Mouse (Mus musculus) embryonic facial prominence, embryonic 15.5 days (tissue): Measurements from ENCODE around the gene Cpne8. TPM values are rescaled to one million over a fixed set of nuclear protein-coding genes. Genes with fewer than 3 reads are reported as not detected.
"Not testable (repeated sequence)": the region's sequence is repeated elsewhere in the genome, so short reads cannot be mapped to it uniquely, and the experiment has no call there.

Source experiments
- ATAC-seq: fragments of 200-750 bp; cut with Nextera tagmentation; 2 replicates; pipeline ENCODE4 v1.8.0; 2017; ENCODE audit warnings: low read depth, moderate TSS enrichment; ENCODE audit not compliant: insufficient number of reproducible peaks, low FRiP score, low TSS enrichment
- H3K27ac ChIP-seq: fragments of 300-500 bp; sonication (generic); replicated peaks from 2 replicates; pipeline ENCODE4 v1.5.1; 2015; ENCODE audit warnings: mild to moderate bottlenecking, inconsistent platforms
- H3K27me3 ChIP-seq: fragments of 300-500 bp; sonication (generic); 2 replicates; pipeline ENCODE4 v1.6.1; 2015; ENCODE audit warnings: inconsistent platforms
- H3K36me3 ChIP-seq: fragments of 300-500 bp; sonication (generic); 2 replicates; pipeline ENCODE4 v1.6.1; 2015; ENCODE audit warnings: mild to moderate bottlenecking, inconsistent platforms
- H3K4me1 ChIP-seq: fragments of 300-500 bp; sonication (generic); 2 replicates; pipeline ENCODE4 v1.6.1; 2015; ENCODE audit warnings: inconsistent platforms
- H3K4me2 ChIP-seq: fragments of 300-500 bp; sonication (generic); replicated peaks from 2 replicates; pipeline ENCODE4 v1.6.1; 2015; ENCODE audit warnings: mild to moderate bottlenecking, inconsistent platforms
- H3K4me3 ChIP-seq: fragments of 300-500 bp; sonication (generic); replicated peaks from 2 replicates; pipeline ENCODE4 v1.5.1; 2015; ENCODE audit warnings: mild to moderate bottlenecking, inconsistent platforms
- H3K9ac ChIP-seq: fragments of 300-500 bp; sonication (generic); 2 replicates; pipeline ENCODE4 v1.6.1; 2015; ENCODE audit warnings: inconsistent platforms
- H3K9me3 ChIP-seq: fragments of 300-500 bp; sonication (generic); replicated peaks from 2 replicates; pipeline ENCODE4 v1.6.1; 2016; ENCODE audit warnings: inconsistent platforms
- WGBS: fragments of 180-500 bp; shearing (Covaris S2); methylation state at CpG from one replicate; pipeline ENCODE4 v1.1.7; 2015; 5-methylcytosine and 5-hydroxymethylcytosine counted together
- polyA plus RNA-seq: library from polyadenylated mRNA; unstranded; fragments of >200 nt; fragmentation: Nextera tagmentation; extraction: Ambion mirVana; gene quantifications from 2 replicates; pipeline ENCODE4 v1.2.1, GENCODE M21; 2015

Cpne8 gene
- polyA plus RNA-seq, 1 experiment from 2014 or later = 22.4 TPM

GRCm38 (mm10) chr15:90548589-90548988 lies 130.6 kb downstream of the Cpne8 start:
- H3K27me3 ChIP-seq = no peaks in the 10 kb centered on the region
- no peak overlapping the region for H3K4me3 ChIP-seq
- no peak for ATAC-seq
- no peaks in the 10 kb centered on the region for H3K4me1 ChIP-seq
- WGBS = 97% methylated on average over 7 of the region's 7 CpGs
- H3K9me3 ChIP-seq = no peaks in the 10 kb centered on the region
- H3K4me2 ChIP-seq = no peak overlapping the region
- H3K9ac ChIP-seq = no peak overlapping the region
- no peaks in the 10 kb centered on the region for H3K36me3 ChIP-seq
- H3K27ac ChIP-seq = no peak overlapping the region

- Histone ChIP-seq H3K27ac (no peak overlapping the region), H3K36me3 (no peaks in the 10 kb centered on the region), H3K9ac (no peak overlapping the region), H3K27me3 (no peaks in the 10 kb centered on the region), H3K9me3 (no peaks in the 10 kb centered on the region), H3K4me3 (no peak overlapping the region), H3K4me2 (no peak overlapping the region), H3K4me1 (no peaks in the 10 kb centered on the region)
- no peak for ATAC-seq
- WGBS = 33% methylated on average over 5 of the region's 5 CpGs
Measured at GRCm38 (mm10) chr15:90543447-90543846, 135.8 kb downstream of the Cpne8 start.

GRCm38 (mm10) chr15:90542126-90542525 lies 137.1 kb downstream of the Cpne8 start:
- ATAC-seq = no peak
- H3K4me1 ChIP-seq = no peaks in the 10 kb centered on the region
- no peaks in the 10 kb centered on the region for H3K9me3 ChIP-seq

GRCm38 (mm10) chr15:90536311-90537202 lies 142.7 kb downstream of the Cpne8 start:
- no peaks in the 10 kb centered on the region for H3K9me3 ChIP-seq
- H3K4me1 ChIP-seq = no peaks in the 10 kb centered on the region
- no peak overlapping the region for H3K4me2 ChIP-seq
- no peak overlapping the region for H3K27ac ChIP-seq
- no peak overlapping the region for H3K4me3 ChIP-seq
- no peak overlapping the region for H3K9ac ChIP-seq
- H3K36me3 ChIP-seq = no peaks in the 10 kb centered on the region
- WGBS = 71% methylated on average over 5 of the region's 5 CpGs
- no peaks in the 10 kb centered on the region for H3K27me3 ChIP-seq
- ATAC-seq = no peak

More at GRCm38 (mm10) chr15:90542126-90542525, 137.1 kb downstream of the Cpne8 start:
- Histone ChIP-seq H3K4me3 (no peak overlapping the region), H3K27ac (no peak overlapping the region), H3K4me2 (no peak overlapping the region), H3K36me3 (no peaks in the 10 kb centered on the region), H3K27me3 (no peaks in the 10 kb centered on the region), H3K9ac (no peak overlapping the region)

- H3K27me3 ChIP-seq = no peaks in the 10 kb centered on the region
- H3K36me3 ChIP-seq = no peaks in the 10 kb centered on the region
- no peak overlapping the region for H3K4me3 ChIP-seq
- no peak for ATAC-seq
- no peaks in the 10 kb centered on the region for H3K4me1 ChIP-seq
- H3K4me2 ChIP-seq = no peak overlapping the region
- H3K9ac ChIP-seq = no peak overlapping the region
- WGBS = 52% methylated on average over 7 of the region's 7 CpGs
- H3K27ac ChIP-seq = no peak overlapping the region
- H3K9me3 ChIP-seq = no peaks in the 10 kb centered on the region
Measured at GRCm38 (mm10) chr15:90535730-90536129, 143.5 kb downstream of the Cpne8 start.

- Histone ChIP-seq H3K4me1 (no peaks in the 10 kb centered on the region), H3K4me3 (no peak overlapping the region), H3K9ac (no peak overlapping the region), H3K36me3 (no peaks in the 10 kb centered on the region), H3K4me2 (no peak overlapping the region), H3K27me3 (no peaks in the 10 kb centered on the region), H3K9me3 (no peaks in the 10 kb centered on the region), H3K27ac (no peak overlapping the region)
- no peak for ATAC-seq
- 94% methylated on average over 4 of the region's 4 CpGs for WGBS
Measured at GRCm38 (mm10) chr15:90512769-90513168, 166.5 kb downstream of the Cpne8 start.

GRCm38 (mm10) chr15:90497080-90497479 lies 182.2 kb downstream of the Cpne8 start:
- 86% methylated on average over 3 of the region's 3 CpGs for WGBS
- Histone ChIP-seq H3K27ac (no peak overlapping the region), H3K4me1 (no peaks in the 10 kb centered on the region), H3K9ac (no peak overlapping the region), H3K27me3 (no peaks in the 10 kb centered on the region), H3K36me3 (no peaks in the 10 kb centered on the region), H3K4me2 (no peak overlapping the region), H3K9me3 (no peaks in the 10 kb centered on the region), H3K4me3 (no peak overlapping the region)
- ATAC-seq = no peak

- no peaks in the 10 kb centered on the region for H3K4me1 ChIP-seq
- H3K9ac ChIP-seq = no peak overlapping the region
- WGBS = 60% methylated on average over 6 of the region's 6 CpGs
- H3K36me3 ChIP-seq = no peaks in the 10 kb centered on the region
- no peak overlapping the region for H3K4me3 ChIP-seq
- H3K4me2 ChIP-seq = no peak overlapping the region
- H3K27me3 ChIP-seq = no peaks in the 10 kb centered on the region
- no peaks in the 10 kb centered on the region for H3K9me3 ChIP-seq
- no peak for ATAC-seq
- H3K27ac ChIP-seq = no peak overlapping the region
Measured at GRCm38 (mm10) chr15:90491558-90491957, 187.7 kb downstream of the Cpne8 start.

GRCm38 (mm10) chr15:90490186-90490585 lies 189.0 kb downstream of the Cpne8 start:
- Histone ChIP-seq H3K36me3 (no peaks in the 10 kb centered on the region), H3K27ac (no peak overlapping the region), H3K9me3 (no peaks in the 10 kb centered on the region), H3K9ac (no peak overlapping the region), H3K4me3 (no peak overlapping the region), H3K4me2 (no peak overlapping the region), H3K27me3 (no peaks in the 10 kb centered on the region), H3K4me1 (no peaks in the 10 kb centered on the region)
- WGBS = 83% methylated on average over 7 of the region's 7 CpGs
- ATAC-seq = no peak

GRCm38 (mm10) chr15:90470561-90470960 lies 208.7 kb downstream of the Cpne8 start:
- H3K27ac ChIP-seq, H3K9ac ChIP-seq, H3K4me3 ChIP-seq, H3K4me1 ChIP-seq, ATAC-seq, H3K4me2 ChIP-seq, H3K36me3 ChIP-seq, H3K9me3 ChIP-seq, H3K27me3 ChIP-seq: not testable (repeated sequence)

- no peak overlapping the region for H3K4me2 ChIP-seq
- no peak for ATAC-seq
Measured at GRCm38 (mm10) chr15:90463281-90463680, 216.0 kb downstream of the Cpne8 start.

GRCm38 (mm10) chr15:90446076-90446475 lies 233.2 kb downstream of the Cpne8 start:
- 49% methylated on average over 1 of the region's 1 CpGs for WGBS
- H3K27me3 ChIP-seq = no peaks in the 10 kb centered on the region

More at GRCm38 (mm10) chr15:90463281-90463680, 216.0 kb downstream of the Cpne8 start:
- 55% methylated on average over 2 of the region's 2 CpGs for WGBS
- no peak overlapping the region for H3K27ac ChIP-seq
- no peaks in the 10 kb centered on the region for H3K4me1 ChIP-seq
- no peaks in the 10 kb centered on the region for H3K36me3 ChIP-seq
- H3K9ac ChIP-seq = no peak overlapping the region
- H3K27me3 ChIP-seq = no peaks in the 10 kb centered on the region
- H3K9me3 ChIP-seq = no peaks in the 10 kb centered on the region
- no peak overlapping the region for H3K4me3 ChIP-seq

More at GRCm38 (mm10) chr15:90446076-90446475, 233.2 kb downstream of the Cpne8 start:
- Histone ChIP-seq H3K4me3 (no peak overlapping the region), H3K36me3 (no peaks in the 10 kb centered on the region), H3K27ac (no peak overlapping the region), H3K9ac (no peak overlapping the region), H3K4me1 (no peaks in the 10 kb centered on the region), H3K4me2 (no peak overlapping the region), H3K9me3 (no peaks in the 10 kb centered on the region)
- ATAC-seq = no peak
